Mouse (Mus musculus): ENCODE results near the gene Lin7a.

GRCm38 (mm10) chr10:107249606-107250186 lies 21.8 kb upstream of the Lin7a start:
- no peak for TF ChIP-seq CTCF (IDR thresholded peaks at IDR 0.05; ENCODE audit: low read depth)
- no peak for TF ChIP-seq EP300 (optimal IDR thresholded peaks at IDR 0.05)
